Mouse (Mus musculus): ENCODE data around the gene Cep170b.

DNA sequence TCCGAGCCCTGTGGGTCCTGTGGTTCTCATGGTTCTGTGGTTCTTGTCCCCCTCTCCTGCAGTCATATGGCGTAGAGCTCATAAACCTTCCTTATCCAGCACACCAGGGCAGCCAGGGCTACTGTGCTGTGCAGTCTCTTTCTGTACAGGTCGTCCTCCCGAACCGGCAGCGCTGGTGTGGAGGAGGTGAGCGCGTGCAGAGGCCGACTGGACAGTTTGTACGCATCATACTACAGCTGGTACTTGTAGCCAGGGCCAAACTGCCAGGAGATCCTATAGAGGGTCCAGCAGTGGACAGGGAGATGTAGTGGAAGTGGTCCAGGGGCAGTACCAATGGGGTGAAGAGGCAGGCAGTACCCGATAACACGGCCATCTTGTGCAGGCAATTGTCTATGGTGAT is 30.7 kb downstream of the Cep170b start:
- TF ChIP-seq CTCF (IDR thresholded peaks at IDR 0.05; ENCODE audit: control insufficient read depth, insufficient read depth, insufficient replicate concordance, low read depth, low read length): no peak
- no peak for TF ChIP-seq POLR2A (IDR thresholded peaks at IDR 0.05; ENCODE audit: control insufficient read depth, low read depth, low read length)

Data from testis, adult 2 months (tissue).